Mouse (Mus musculus) C2C12 (cell line): ENCODE results near the gene Fblim1. TPM values are rescaled to one million over a fixed set of nuclear protein-coding genes. Genes with fewer than 3 reads are reported as not detected.

Experiments used
- H3K27me3 ChIP-seq: one replicate; pipeline ENCODE4 v1.6.1; 2011; ENCODE audit not compliant: control insufficient read depth, insufficient read depth, insufficient read length
- H3K36me3 ChIP-seq: one replicate; pipeline ENCODE4 v1.6.1; 2011; ENCODE audit not compliant: control insufficient read depth, insufficient read depth
- H3K4me3 ChIP-seq: one replicate; pipeline ENCODE4 v1.5.1; 2011; ENCODE audit warnings: mild to moderate bottlenecking, control low read depth; ENCODE audit not compliant: poor library complexity, insufficient read depth, severe bottlenecking
- H3K79me2 ChIP-seq: one replicate; pipeline ENCODE4 v1.6.1; 2011; ENCODE audit not compliant: control insufficient read depth, insufficient read depth
- H3K79me3 ChIP-seq: one replicate; pipeline ENCODE4 v1.6.1; 2011; ENCODE audit warnings: low read depth, control low read depth
- H3ac ChIP-seq: one replicate; pipeline ENCODE3; 2011; ENCODE audit warnings: low read depth; ENCODE audit not compliant: control insufficient read depth, insufficient read length
- CEBPB ChIP-seq: IDR thresholded peaks from one replicate; pipeline ENCODE4 v1.6.1; 2011; ENCODE audit warnings: low read depth, mild to moderate bottlenecking, control low read depth, moderate library complexity
- CTCF ChIP-seq: IDR thresholded peaks from one replicate; pipeline ENCODE4 v1.5.1; 2011; ENCODE audit not compliant: control insufficient read depth, insufficient read depth, insufficient read length
- FOSL1 ChIP-seq: IDR thresholded peaks from one replicate; pipeline ENCODE4 v1.8.0; 2011; ENCODE audit warnings: mild to moderate bottlenecking, low read length; ENCODE audit not compliant: poor library complexity, insufficient read depth, severe bottlenecking
- MAX ChIP-seq: IDR thresholded peaks from one replicate; pipeline ENCODE4 v1.6.1; 2011; ENCODE audit warnings: mild to moderate bottlenecking, control low read depth
- MYOD1 ChIP-seq: IDR thresholded peaks from one replicate; pipeline ENCODE4 v1.6.1; 2011; ENCODE audit warnings: low read depth; ENCODE audit not compliant: control insufficient read depth, insufficient read length
- MYOG ChIP-seq: IDR thresholded peaks from one replicate; pipeline ENCODE4 v1.6.1; 2011; ENCODE audit not compliant: control insufficient read depth, insufficient read length; ENCODE audit errors: extremely low read depth
- USF1 ChIP-seq: IDR thresholded peaks from one replicate; pipeline ENCODE4 v1.6.1; 2011; ENCODE audit warnings: low read depth, mild to moderate bottlenecking, control low read depth, moderate library complexity
- polyA plus RNA-seq: library from polyadenylated mRNA; unstranded; fragments of >200 nt; fragmentation: generic; extraction: Trizol; gene quantifications from one replicate; pipeline ENCODE4 v1.2.1, GENCODE M21; 2012; ENCODE audit warnings: missing spikeins

The Fblim1 gene
- polyA plus RNA-seq, 1 experiment: 49.8 TPM

DNA sequence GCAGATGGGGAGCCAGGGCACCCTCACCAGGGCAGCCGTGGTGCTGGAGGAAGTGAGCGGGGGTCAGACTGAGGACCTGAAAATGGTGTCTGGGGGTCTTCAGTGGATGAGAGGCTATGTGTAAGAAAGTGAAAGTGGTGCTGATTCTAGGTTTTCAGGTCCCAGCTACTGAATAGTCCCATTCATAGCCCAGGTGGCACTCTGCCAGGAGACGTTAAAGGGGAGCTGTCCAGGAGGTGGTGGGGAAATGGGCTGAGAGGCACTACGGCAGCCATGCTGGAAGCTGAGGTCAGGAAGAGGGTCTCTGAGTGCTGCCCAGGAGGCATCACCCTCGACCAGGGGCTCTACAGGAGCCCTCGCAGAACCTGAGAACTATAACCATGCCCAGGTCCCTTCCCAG lies 43.3 kb upstream of the Fblim1 start:
- Histone ChIP-seq H3K79me2 (peaks cover 8% of the 10 kb centered on the region), H3K27me3 (no peaks in the 10 kb centered on the region), H3K36me3 (peaks cover 5% of the 10 kb centered on the region), H3ac (no peak overlapping the region), H3K79me3 (peaks cover 6% of the 10 kb centered on the region), H3K4me3 (no peak overlapping the region)
- TF ChIP-seq MAX (no peak), FOSL1 (no peak), USF1 (no peak), MYOG (no peak), CEBPB (no peak), CTCF (no peak), MYOD1 (no peak)

DNA sequence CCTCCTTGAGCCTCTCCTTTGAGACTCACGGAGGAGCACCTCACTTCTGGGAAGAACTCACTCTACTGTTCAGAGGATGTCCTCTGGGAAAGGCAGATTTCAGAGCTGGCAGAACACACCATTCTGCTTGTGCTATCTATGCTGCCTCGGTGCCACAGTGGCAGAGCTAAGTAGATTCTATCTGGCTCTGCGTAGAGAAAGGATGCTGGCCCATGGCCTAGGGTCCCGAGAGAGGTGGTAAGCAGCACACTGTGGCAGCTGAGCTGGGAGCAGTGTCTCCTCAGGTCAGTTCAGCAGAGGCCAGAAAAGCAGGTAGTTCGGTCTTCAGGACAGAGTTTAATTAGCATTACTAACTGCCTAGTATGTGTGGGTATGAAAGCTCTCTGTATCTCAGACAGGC lies 42.4 kb upstream of the Fblim1 start:
- TF ChIP-seq MAX (no peak), FOSL1 (no peak), USF1 (no peak), MYOG (no peak), MYOD1 (no peak), CEBPB (no peak), CTCF (no peak)
- no peak overlapping the region for H3K4me3 ChIP-seq
- H3K27me3 ChIP-seq: no peaks in the 10 kb centered on the region
- H3K36me3 ChIP-seq: peaks cover 5% of the 10 kb centered on the region
- H3ac ChIP-seq: no peak overlapping the region
- peaks cover 8% of the 10 kb centered on the region for H3K79me2 ChIP-seq
- peaks cover 6% of the 10 kb centered on the region for H3K79me3 ChIP-seq

GRCm38 (mm10) chr4:141647187-141647586 lies 41.3 kb upstream of the Fblim1 start:
- Histone ChIP-seq H3ac (no peak overlapping the region), H3K79me2 (peaks cover 8% of the 10 kb centered on the region), H3K36me3 (peaks cover 5% of the 10 kb centered on the region), H3K4me3 (no peak overlapping the region), H3K79me3 (peaks cover 6% of the 10 kb centered on the region), H3K27me3 (no peaks in the 10 kb centered on the region)
- no peak for TF ChIP-seq FOSL1
- no peak for TF ChIP-seq USF1
- no peak for TF ChIP-seq MYOD1
- no peak for TF ChIP-seq MAX
- TF ChIP-seq CTCF: no peak
- TF ChIP-seq CEBPB: no peak
- no peak for TF ChIP-seq MYOG

GRCm38 (mm10) chr4:141645988-141646387 lies 40.1 kb upstream of the Fblim1 start:
- Histone ChIP-seq H3K79me3 (peaks cover 6% of the 10 kb centered on the region), H3K27me3 (no peaks in the 10 kb centered on the region), H3K36me3 (peaks cover 5% of the 10 kb centered on the region), H3ac (no peak overlapping the region), H3K79me2 (peaks cover 8% of the 10 kb centered on the region), H3K4me3 (no peak overlapping the region)
- no peak for TF ChIP-seq MYOD1
- no peak for TF ChIP-seq CTCF
- no peak for TF ChIP-seq USF1
- no peak for TF ChIP-seq MYOG
- TF ChIP-seq MAX: no peak
- TF ChIP-seq FOSL1: no peak
- TF ChIP-seq CEBPB: no peak

GRCm38 (mm10) chr4:141643118-141643855 lies 37.4 kb upstream of the Fblim1 start:
- Histone ChIP-seq H3K36me3 (peaks cover 5% of the 10 kb centered on the region), H3K79me3 (peaks cover 2% of the 10 kb centered on the region), H3K4me3 (no peak overlapping the region), H3ac (no peak overlapping the region), H3K27me3 (no peaks in the 10 kb centered on the region), H3K79me2 (no peaks in the 10 kb centered on the region)
- TF ChIP-seq MAX (no peak), CEBPB (no peak)
